Mouse (Mus musculus) CD4-positive, CD25-positive, alpha-beta regulatory T cell, adult 4 months (primary cell): Measurements from ENCODE around the gene Hist1h4i. TPM values are rescaled to one million over a fixed set of nuclear protein-coding genes. Genes with fewer than 3 reads are reported as not detected.

Experiments used
- ATAC-seq: one replicate; pipeline ENCODE4 v1.8.0; 2017
- polyA plus RNA-seq, 2 experiments: library from polyadenylated mRNA; unstranded; fragments of 100-300 nt; shearing (Covaris generic); gene quantifications; one replicate each; pipeline ENCODE4 v1.2.1; 2017

The Hist1h4i gene
- polyA plus RNA-seq, 2 experiments from 2014 or later: 5.4 to 6.7 TPM

GRCm38 (mm10) chr13:22008707-22009106, 32.5 kb downstream of the Hist1h4i start:
- ATAC-seq: no peak

- ATAC-seq: no peak
These were observed 33.3 kb downstream of the Hist1h4i start for GRCm38 (mm10) chr13:22007872-22008271.

- no peak for ATAC-seq
These were observed 34.0 kb downstream of the Hist1h4i start for GRCm38 (mm10) chr13:22007121-22007510.

- peak; percentile 79 for ATAC-seq
These were observed 34.6 kb downstream of the Hist1h4i start for GRCm38 (mm10) chr13:22006334-22007120.

- peak; percentile 75 for ATAC-seq
These were observed 35.4 kb downstream of the Hist1h4i start for GRCm38 (mm10) chr13:22005605-22006333.

GRCm38 (mm10) chr13:22001823-22002222, 39.3 kb downstream of the Hist1h4i start:
- ATAC-seq: no peak

- ATAC-seq: no peak
These were observed 39.8 kb downstream of the Hist1h4i start for GRCm38 (mm10) chr13:22001346-22001745.

GRCm38 (mm10) chr13:21999147-21999546, 42.0 kb downstream of the Hist1h4i start:
- ATAC-seq: no peak

- ATAC-seq: no peak
These were observed 42.8 kb downstream of the Hist1h4i start for GRCm38 (mm10) chr13:21998412-21998811.

GRCm38 (mm10) chr13:21997821-21998220, 43.3 kb downstream of the Hist1h4i start:
- ATAC-seq: no peak

GRCm38 (mm10) chr13:21997201-21997820, 43.9 kb downstream of the Hist1h4i start:
- ATAC-seq: no peak

- no peak for ATAC-seq
These were observed 44.3 kb downstream of the Hist1h4i start for GRCm38 (mm10) chr13:21996840-21997185.

- peak; percentile 71 for ATAC-seq
These were observed 44.9 kb downstream of the Hist1h4i start for GRCm38 (mm10) chr13:21996101-21996839.

- ATAC-seq: peak; percentile 59
These were observed 45.7 kb downstream of the Hist1h4i start for GRCm38 (mm10) chr13:21995331-21995914.

- no peak for ATAC-seq
These were observed 46.3 kb downstream of the Hist1h4i start for GRCm38 (mm10) chr13:21994896-21995295.

- ATAC-seq: no peak
These were observed 47.0 kb downstream of the Hist1h4i start for GRCm38 (mm10) chr13:21993957-21994738.

- no peak for ATAC-seq
These were observed 48.6 kb downstream of the Hist1h4i start for GRCm38 (mm10) chr13:21992550-21992949.
